Mouse (Mus musculus) lung, postnatal 36 days (tissue): ENCODE results near the gene Fbrsl1.

ENCODE experiments used
- DNase-seq: peaks from one replicate; pipeline ENCODE4 v3.0.0; 2022; ENCODE audit warnings: mixed read lengths

The Fbrsl1 gene

DNA sequence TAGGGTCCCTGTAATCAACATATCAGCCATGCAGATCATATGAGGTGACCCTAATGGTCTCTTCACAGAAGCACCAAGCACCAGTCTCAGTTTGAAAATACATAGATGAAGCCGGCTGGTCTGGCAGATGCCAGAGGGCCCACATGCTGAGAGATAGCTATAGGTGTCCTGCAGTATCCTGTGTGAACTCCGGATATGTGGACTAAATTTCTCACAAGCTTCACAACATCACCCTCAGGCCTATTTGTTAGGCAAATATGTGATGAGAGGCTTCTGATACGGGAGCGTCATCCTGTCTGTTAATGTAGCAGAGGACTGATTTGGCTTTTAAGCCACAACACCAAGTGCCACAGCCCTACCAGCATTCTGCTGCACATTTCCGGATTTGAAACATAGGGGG is 37.9 kb downstream of the Fbrsl1 start:
- no peak for DNase-seq

DNA sequence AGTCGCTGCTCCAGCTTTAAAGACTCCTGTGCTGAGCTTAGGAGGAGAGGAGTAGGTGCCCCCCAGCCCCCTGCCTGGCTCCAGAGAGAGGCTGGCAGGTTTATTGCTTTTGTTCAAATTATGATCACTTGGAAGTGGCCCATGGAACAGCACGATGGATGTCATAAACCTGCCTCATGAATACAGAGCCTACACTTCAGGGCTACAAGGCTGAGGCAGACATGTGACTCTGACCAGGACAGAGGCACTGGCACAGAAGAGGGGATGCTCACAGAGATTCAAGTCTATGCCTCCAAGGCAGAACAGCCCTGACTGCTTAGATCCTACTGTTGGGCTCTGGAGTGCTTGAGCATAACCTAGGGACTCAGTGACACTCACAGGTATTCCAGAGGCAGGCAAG is 39.3 kb downstream of the Fbrsl1 start:
- no peak for DNase-seq

DNA sequence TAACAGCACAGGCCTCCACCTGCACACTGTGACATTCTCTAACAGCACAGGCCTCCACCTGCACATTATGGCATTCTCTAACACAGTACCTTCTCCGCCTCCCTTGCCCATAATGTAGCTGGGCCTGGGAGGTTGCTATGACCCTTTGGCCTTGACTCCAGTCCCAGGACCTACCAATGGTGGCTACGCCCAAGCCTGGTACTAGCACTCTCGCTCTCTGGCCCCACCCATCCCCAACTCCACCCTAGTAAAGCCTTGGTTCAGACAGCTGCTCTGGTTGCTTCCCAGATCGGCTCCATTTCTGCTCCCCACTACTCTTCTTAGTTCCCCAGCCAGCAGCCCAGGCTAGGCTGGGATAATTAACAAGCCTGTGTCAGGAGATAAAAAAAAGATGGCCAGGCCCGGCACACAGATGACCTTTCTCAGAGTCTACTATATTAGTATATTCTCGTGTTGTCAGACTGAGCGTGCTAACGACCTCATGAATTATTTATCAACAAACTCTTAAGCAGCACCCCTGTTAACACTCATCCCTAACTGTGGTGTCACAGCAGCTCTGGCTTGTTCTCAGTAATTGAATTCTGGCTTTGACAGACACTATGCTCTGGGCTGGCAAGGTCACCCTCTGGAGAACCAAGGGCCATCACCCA is 42.1 kb downstream of the Fbrsl1 start:
- DNase-seq = no peak

DNA sequence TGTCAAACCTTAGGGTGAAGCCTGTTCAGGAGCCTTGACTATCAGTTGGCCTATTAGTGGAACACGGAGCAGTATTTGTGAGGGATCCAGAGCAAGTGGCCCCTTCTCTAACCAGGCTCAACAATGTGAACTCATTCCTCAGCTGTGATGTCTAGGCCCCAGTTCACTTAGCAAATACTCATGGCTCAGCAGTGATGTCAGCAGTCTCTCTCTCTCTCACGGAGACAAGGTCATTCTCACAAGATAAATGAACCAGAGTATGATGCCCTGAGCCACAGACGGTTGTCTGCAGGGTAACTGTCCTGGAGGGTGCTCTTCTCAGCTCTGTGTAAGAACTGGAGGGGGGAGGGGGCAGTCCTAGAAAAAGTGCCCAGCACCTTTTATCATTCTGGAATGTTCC is 44.4 kb downstream of the Fbrsl1 start:
- no peak for DNase-seq

DNA sequence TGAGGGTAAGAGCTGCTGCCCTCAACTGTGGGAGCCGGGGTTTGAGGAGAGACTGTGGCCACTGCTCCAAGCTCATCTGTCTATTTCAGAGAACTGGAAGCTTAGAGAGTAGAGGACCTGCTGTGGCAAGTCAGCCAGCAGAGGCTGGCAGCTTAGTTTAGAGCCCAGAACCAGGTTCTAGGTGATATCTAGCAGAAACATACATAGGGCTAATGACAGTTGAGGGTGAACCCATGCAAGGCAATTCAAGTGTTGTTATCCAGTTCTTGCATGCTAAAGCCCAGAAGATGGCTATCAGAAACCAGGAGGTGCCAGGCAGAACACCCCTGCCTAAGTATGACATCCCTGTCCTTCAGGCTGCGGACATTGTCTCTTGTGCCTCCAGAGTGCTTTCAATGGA is 45.7 kb downstream of the Fbrsl1 start:
- no peak for DNase-seq

- DNase-seq = no peak
Measured at GRCm38 (mm10) chr5:110401101-110401500, 47.2 kb downstream of the Fbrsl1 start.

- no peak for DNase-seq
Measured at GRCm38 (mm10) chr5:110395006-110395661, 53.2 kb downstream of the Fbrsl1 start.

GRCm38 (mm10) chr5:110392727-110393126 is 55.6 kb downstream of the Fbrsl1 start:
- no peak for DNase-seq

DNA sequence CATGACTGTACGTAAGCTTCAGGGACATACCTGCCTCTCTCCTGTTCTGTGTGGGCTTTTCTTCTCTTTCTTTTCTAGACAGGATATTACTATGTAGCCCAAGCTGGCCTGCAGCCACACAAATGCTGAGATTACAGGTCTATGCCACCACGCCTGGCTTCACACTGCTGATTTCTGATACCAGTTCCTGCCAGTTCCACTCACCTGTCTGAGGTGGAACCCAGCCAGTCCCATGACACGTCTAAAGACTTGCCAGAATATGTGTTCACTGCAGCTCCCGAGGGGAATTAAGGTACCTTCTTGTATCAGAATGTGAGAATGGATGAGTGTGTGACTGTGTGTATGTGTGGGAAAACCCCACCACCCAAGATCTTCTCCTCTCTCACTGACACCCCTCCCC is 57.7 kb downstream of the Fbrsl1 start:
- no peak for DNase-seq

DNA sequence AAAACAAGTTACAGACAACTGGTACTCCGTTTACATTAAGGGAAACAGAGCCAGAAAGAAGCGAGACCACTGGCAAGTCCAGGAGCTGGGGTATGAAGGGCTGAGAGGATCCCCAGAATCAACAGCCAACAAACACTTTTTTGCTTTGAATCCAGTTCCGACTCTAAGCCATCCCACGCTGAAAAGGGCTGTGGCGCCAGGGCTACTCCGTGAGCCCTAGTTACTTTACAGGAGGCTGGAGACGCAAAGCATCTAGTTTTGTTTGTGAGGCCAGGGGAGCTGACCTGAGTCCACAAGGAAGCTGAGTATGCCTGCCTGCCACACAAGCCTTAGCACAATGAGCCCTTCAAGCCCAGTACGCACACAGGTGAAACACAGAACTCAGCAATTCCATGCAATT is 61.0 kb downstream of the Fbrsl1 start:
- no peak for DNase-seq

GRCm38 (mm10) chr5:110386371-110387330 is 61.7 kb downstream of the Fbrsl1 start:
- DNase-seq = peak; percentile 67

DNA sequence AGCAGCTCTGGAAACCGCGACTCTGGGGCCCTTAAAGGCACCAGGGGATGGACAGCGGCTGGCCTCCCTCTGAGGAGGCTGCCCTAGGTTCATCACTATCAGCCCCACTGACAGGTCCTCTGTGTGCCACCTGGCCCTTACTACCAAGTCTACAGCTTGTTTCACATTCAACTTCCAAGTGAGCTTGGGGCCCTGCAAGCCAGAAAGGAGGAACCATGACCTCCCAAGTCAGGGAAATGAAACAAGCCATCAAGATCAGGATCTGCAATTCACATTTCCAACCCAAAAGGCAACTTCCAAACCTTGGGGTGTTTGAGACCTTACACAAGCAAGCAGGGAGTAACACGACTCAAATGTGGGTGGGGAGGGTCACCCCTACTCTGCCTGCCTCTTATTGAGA is 63.0 kb downstream of the Fbrsl1 start:
- no peak for DNase-seq

- DNase-seq = no peak
Measured at GRCm38 (mm10) chr5:110384491-110384890, 63.8 kb downstream of the Fbrsl1 start.

- DNase-seq = no peak
Measured at GRCm38 (mm10) chr5:110379823-110380222, 68.5 kb downstream of the Fbrsl1 start.

- no peak for DNase-seq
Measured at GRCm38 (mm10) chr5:110379086-110379485, 69.2 kb downstream of the Fbrsl1 start.

DNA sequence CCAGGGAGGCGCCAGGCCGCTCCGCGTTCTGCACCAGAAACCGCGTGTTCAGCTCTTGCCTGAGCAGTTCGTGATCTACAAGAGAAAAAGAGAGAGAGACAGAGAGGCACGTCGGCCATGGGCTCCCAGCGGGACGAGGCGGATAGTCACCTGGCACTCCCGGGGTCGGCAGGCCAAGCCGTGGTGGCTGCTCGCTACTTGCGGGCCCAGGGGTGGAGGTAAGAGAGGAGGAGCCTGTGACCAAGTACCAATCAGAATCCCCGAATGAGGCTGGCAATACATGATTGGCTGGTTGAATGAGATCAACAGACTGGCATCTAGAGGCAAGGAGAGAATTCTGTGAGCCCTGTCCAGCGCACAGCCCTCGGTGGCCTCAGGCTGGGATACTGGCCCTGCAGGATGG is 70.1 kb downstream of the Fbrsl1 start:
- DNase-seq = no peak

DNA sequence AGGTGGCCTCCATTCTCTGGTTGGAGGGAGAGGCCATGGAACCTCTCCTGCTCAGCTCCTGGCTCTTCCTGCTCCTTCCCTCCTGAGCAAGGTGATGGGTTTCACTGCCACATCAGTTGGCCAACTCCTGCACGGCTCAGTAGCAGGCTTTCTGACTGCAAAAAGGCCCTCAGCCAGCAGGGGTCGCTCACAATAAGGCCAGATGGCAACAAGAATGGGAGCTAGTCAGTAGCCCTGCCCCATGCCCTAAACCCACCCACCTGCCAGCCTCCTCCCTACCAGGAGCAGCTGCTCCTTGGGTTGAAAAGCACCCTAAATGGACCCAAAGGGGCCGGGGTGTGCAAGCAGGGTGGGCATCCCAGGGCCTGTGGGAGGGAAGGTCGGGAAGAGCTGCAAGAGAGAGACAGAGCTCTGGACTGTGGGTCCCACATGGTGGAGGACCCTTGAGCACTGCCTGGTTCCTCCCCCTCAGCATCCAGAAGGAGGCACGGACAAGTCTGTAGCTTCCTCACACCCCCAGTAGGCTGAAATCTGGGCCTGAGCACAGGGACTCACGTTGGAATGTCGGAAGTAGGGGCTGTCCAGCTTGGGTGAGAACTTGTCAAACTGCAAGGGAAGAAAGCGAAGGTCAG is 71.4 kb downstream of the Fbrsl1 start:
- DNase-seq = peak; percentile 85

DNA sequence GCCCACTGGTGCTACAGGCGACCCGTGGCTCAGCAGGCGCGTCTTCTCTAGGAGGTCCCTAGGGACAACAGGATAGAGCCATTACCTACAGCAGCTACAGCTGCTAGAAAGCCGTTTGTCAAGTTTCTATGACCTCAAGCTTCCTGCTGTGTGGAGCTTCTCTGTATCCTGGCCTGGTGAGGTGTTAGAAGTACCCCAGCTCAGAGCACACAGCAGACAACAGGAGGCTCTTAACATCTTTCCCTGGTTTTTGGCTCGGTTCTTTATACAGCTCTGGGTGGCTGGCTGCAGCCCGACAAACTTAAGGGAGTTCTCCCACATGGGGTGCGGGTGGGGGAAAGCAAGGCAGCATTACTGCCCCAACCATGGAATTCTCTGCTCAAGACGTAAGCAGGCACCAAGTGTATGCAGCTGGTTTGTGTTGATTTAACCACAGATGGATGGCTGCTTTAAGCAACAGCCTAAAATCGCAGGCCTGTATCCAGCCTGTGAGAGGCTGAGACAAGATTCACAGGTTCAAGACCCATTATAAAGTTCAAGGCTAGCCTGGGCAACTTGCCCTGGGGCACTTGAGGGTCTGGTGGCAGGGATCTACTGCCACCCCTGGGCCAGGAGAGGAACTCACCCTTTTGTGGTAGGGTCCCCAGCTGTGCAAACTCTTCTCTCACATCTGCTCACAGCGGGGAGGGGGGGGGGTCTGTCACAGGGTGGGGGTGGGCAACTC is 84.3 kb downstream of the Fbrsl1 start:
- DNase-seq = no peak

DNA sequence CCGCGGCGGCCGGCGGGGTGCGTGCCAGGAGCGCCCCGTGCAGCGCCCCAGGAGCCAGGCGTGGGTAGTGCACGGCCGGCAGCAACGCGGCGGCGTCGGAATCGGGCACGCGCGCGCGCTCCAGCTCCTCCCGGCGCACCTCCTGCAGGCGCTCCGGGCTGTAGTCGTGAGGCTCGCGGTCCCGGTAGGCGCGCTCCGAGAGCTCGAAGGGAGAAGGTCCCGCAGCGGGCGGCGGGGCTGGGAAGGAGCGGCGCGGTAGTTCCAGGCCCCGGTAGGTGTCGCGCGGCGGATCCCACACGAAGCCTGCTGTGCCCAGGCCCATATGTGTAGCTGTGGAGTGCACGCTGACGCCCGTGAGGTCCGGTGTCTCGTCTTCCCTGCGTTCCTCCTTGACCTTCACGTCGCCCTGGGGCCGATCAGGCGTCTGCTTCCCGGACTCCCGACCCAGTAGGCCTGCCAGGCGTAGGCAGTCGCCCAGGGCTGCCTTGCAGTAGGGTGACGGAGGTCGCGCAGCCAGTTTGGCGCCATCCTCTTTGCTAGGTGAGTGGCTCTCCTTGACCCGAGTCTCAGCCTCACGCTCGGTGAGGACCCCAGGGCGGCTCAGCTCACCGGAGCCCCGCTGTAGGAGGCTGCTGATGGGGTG is 85.0 kb downstream of the Fbrsl1 start:
- DNase-seq = peak; percentile 76

DNA sequence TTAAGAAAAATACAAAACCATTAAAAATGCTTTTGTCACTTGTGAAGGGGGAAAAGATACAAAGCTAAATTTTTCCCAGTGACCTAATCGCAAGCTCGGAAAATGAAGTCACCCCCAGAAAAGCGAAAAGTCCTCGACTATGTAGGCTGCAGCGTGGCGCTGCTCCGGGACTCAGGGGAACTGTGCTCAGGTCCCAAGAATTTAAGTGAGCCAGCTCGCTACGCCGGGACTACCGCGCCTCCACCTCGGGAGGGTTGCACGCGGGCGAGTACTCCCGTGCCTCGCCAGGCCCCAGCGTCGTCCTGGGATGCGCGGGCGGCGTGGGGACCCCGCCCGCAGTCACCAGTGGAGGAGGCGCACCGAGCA is 85.5 kb downstream of the Fbrsl1 start:
- no peak for DNase-seq

DNA sequence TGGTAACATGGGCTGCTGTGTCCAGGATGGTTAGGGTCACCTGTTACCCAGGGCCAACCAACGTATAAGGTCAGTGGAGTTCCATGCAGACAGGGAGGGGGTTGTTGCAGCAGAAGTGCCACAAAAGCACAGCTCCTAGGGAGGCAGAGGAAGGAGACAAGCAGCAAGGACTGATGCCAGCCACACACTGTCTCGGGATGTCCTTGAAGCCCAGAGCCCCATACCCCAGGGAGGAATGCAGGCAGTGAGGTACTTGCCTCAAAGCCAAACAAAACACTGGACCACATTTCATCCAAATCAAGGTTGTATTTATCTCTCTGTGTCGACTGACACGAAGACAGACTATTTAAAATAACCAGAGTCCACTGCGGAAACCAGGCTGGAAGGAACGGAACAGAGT is 86.8 kb downstream of the Fbrsl1 start:
- no peak for DNase-seq

- peak; percentile 91 for DNase-seq
Measured at GRCm38 (mm10) chr5:110357531-110358179, 90.6 kb downstream of the Fbrsl1 start.
